Mouse (Mus musculus) kidney, postnatal 14 days (tissue): ENCODE data around the gene Tex45.

Experiments used
- DNase-seq: peaks from one replicate; pipeline ENCODE4 v3.0.0; 2022; ENCODE audit warnings: mixed read lengths

Gene Tex45

DNA sequence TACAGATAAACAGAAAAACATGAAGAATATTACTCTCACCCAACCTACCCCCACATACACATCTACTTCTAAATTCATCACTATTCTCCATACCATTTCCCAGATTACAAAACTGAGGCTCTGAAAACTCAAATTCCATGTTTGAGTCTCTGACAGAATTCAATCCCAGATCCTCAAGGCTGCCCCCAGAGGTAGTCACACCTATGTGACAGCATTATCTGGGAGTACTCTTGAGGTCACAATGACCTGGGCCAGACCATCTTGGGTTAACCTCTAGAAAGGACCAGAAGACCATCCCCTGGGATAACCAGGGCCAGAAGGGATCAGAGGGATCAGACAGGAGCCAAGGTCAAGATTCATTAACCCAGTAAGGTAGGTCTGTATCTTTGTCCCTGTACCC, at the start of gene Tex45:
Tex45 (plus strand) TSS at position 301 of the 400 bp plus-strand sequence.
- DNase-seq, result no peak

DNA sequence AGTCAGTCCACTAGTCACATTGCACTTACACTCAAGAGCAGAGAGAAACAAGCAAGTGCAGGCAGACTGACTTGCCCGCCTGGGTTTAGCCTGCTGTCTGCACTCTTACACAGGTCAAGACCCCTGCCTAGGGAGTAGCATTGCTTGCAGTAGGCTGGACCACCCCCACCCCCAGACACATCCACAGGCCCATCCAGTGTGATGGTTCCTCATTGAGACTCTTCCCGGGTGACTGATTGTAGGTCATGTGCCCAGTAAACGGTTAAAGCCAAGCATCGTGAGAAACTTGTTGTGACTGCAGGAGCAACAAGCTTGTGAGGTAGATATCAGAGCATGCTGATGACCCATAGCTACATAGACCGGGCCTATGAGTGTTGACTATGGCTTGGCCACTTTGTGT, 49.2 kb upstream of the Tex45 start:
- DNase-seq, result no peak

DNA sequence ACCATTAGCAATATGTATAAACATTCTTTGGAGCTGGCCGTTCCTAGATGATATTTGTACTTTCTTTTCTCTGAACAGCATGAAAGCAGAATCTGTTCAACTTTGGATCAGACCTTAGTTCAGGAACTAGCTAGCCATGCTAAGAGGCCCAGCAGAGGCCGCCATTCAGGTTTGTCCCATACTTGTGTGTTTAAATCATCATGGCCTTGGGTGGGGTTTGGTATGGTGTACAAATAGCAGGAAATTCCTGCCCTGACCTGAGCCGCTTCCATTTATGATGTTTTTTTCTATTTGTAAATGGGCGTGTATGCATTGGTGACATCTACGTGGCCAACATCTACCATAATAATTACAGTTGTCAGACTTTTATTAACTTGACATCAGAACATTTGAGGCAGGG, 45.4 kb upstream of the Tex45 start:
- no peak for DNase-seq

DNA sequence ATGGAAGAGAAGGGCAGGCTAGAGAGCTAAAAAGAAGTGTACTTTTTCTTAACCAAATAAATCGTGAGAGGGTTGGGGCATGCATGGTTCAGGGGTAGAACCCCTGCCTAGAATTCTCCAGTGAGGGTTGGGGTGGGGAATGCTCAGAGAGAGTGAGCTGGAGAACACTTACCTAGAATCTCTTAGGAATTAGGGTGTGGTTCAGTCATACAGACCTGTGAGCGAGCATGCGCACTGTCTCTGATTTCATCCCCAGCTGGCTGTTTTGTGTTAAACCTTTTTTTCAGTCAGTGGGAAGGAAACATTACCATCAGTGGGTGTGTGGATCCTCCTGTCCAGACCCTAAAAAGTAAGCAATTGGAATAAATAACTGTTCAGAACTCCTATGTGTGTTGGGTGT, 44.5 kb upstream of the Tex45 start:
- DNase-seq, result no peak

DNA sequence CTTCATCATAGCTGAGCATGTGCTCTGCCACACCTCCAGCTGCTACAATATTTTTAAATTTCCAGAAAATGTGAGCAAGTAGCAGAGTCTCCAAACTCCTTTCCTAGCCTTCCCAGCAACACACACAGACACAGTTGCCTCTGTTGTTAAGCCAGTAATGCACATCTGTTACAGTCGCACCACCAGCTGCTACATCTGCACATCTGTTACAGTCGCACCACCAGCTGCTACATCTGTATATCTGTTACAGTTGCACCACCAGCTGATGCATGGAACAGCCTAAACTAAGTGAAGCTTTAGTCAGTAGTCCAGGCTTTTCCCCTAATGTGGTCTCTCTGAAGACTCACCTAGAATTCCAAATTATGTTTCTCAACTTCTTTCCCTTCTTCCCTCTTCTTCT, 42.2 kb upstream of the Tex45 start:
- no peak for DNase-seq

DNA sequence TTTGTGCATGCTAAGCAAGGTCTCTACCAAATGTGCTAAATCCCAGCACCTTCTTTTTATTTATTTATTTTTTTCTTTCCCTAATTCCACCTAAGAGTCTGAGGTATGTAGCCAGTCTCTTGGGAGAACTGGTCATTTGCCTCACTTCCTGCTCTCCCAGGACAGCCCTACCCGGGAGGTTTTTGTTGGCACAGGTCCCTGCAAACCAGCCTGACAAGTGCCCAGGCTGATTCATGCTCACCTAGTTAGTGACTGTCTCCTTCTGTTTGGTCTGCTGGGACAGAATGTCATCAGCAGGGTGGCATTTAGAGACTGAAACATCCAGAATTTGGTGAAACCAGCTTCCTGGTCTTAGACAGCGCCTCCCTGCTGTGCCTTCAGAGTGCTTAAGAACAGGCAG, 40.7 kb upstream of the Tex45 start:
- DNase-seq, result peak; percentile 73

DNA sequence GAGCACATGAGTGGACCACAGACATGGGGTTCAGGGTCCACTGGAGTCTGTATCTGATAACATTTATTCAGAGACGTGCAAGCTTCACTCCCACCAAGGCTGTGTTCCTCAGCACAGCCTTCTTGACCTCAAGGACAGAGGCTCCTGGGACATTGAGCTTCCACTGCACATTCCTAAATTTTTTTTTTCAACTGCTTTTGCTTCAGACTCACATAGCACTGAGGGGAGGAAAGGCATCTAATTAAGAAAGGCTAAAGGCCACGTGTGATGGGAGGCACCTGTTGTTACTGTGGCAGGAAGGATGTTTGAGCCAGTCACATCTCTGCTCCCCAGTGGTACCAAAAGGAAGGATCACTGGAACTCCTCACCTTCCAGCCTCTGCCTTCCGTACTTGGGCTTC, 39.5 kb upstream of the Tex45 start:
- no peak for DNase-seq

DNA sequence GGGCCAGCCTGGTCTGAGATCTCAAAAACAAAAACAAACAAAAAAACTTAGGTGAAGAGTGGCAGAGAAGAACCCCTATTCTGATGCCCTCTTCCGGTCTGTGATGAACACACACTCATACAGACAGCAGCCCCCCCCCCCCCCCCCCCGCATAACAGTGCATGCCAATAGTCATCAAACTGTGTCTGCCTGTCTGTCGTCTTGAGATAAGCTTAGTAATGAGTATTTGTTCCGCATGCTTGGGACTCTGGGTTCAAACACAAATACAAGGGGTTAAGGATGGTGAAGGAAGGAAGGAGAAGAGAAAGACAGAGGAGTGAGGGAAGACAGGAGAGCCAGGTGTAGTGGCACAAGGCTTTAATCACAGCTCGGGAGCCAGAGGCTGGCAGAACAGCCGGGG, 34.2 kb upstream of the Tex45 start:
- no peak for DNase-seq

DNA sequence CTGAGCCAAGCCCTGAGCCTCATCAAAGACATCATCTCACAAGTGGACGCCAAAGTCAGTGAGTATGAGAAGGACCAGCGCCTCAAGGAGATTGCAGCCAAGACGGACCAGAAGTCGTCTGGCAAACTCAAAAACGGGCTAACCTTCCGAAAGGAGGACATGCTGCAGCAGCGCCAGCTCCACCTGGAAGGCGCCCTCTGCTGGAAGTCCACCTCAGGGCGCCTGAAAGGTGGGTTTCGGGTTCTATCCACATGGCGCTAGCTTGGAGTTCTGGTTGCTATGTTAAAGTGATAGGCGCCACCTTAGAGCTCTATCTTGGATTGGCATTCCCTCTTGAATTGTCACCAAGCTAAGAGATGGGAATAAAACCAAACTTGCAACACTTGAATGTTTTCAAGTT, 31.2 kb upstream of the Tex45 start:
- no peak for DNase-seq

DNA sequence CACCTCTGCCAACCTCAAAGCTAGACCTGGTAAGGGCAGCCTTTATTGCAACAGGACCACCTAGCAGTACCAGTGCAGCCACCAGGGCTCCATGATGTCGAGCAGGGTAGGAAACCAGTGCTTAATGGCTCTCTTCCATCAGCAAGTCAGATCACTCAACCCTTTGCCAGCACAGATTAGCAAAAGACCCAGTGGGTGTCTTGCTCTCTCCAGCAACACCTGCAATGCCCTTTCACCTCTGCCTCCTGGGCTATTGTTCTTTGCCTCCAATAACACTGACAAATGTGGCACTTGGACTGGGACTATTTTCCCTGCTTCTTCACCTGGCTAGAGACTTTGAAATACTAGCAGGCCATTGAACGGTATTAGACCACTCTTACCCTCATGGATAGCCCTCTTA, 21.4 kb upstream of the Tex45 start:
- no peak for DNase-seq

DNA sequence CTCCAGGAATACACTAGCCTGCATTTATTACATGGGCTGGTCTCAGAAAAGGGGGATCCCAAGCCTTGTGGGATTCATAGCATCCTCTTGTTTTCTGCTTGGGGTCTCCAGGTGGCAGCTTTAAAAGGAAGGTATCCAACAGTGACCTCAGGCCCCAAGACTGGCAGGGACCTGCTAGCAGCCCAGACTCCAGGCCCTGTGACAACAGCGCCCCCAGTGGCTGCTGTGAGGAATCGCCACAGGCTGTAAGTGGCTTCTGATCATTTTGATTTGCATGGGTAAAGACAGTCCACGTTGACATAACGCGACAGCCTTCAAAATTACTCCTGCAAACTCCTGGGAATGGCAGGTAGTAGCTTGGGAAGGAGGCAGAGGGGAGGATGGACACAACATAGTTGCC, 20.0 kb upstream of the Tex45 start:
- peak; percentile 44 for DNase-seq

DNA sequence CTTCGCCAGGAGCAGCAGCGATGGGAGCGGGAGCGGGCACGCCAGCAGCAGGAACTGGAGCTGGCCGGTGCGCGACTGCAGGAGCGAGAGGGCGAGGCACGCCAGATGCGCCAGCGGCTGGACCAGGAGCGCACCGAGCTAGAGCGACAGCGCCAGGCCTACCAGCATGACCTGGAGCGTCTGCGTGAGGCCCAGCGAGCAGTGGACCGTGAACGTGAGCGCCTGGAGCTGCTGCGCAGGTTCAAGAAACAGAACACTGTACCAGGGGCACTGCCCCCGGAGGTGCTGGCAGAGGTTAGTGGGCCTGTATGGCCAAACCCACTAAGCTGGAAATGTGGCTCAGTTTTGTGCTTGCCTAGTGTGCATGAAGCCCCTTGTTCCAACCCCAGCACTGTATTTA, 18.7 kb upstream of the Tex45 start:
- no peak for DNase-seq

DNA sequence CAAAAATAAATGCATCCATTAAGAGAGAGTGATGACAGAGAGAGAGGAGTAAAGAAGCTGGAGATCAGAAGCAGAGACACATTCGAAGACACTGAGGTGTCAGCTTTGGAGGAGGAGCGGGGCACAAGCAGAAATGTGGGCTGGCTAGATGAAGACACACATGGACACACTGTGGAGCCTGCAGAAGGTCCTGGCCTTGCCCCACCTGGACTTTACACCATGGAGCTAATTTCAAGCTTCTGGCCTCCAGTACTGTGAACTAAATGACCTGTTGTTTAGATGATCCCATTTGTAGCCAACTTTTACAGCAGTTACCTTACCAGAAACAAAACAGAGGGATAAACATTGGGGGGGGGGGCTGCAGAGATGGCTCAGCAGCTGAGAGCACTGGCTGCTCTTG, 7.4 kb upstream of the Tex45 start:
- no peak for DNase-seq

DNA sequence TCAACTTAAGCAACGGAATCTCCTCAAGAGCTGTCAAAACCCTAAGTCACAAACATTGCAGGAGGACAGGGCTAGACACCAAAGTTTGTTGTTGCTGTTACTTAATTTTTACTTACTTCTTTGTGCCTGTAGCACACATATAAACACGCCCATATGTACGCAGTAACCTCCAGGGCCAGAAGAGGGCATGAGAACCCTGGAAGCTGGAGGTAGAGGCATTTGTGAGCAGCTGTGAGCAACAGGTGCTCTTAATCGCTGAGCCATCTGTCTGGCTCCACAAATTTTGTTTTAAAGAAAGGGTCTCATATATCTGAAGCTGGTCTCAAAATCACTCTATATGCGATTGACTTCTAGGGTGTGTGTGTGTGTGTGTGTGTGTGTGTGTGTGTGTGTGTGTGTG, 6.4 kb upstream of the Tex45 start:
- DNase-seq, result peak; percentile 53

DNA sequence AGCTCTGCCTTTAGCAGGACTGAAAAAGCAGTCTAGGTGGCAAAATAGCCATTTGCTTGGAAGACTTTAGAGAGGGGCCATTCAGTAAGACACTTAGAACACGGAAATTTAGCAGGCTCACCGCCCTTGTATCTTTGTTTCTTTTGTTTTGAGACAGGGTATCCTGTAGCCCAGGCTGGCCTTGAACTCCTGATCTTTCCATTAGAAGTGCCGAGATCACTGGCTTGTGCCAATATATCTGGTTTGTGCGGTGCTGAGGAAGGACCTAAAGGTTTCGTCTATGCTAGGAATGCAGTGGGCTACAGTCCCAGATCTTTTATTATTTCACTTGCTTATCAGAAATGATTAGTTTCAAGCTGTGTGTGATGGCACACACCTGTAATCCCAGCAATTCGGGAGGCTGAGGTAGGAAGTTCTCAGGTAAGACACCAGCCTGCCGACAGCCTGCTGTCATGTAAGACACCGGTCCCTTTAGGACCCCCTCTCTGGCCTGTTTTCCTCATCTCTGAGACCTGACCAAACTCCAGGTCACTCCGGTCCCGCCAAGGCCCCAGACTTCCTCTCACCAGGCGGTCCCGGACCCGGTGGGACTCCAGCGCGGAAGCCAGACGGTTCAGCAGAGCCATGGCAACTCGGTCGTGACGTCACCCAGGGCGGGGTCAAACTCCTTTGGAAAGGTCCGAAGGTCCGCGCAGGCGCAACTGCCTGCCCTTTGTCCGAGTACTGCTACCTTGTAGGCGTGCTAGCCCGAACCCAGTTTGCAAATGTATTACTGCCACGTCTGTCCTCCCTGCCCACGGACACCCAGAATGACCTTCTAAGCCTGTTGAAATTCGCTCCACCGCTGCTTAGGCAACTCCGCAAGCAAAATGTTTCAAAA, 3.4 kb upstream of the Tex45 start, which contains the start of gene Pex11g:
Pex11g (minus strand) TSS at position 675 of the 880 bp plus-strand sequence.
- peak; percentile 99 for DNase-seq

DNA sequence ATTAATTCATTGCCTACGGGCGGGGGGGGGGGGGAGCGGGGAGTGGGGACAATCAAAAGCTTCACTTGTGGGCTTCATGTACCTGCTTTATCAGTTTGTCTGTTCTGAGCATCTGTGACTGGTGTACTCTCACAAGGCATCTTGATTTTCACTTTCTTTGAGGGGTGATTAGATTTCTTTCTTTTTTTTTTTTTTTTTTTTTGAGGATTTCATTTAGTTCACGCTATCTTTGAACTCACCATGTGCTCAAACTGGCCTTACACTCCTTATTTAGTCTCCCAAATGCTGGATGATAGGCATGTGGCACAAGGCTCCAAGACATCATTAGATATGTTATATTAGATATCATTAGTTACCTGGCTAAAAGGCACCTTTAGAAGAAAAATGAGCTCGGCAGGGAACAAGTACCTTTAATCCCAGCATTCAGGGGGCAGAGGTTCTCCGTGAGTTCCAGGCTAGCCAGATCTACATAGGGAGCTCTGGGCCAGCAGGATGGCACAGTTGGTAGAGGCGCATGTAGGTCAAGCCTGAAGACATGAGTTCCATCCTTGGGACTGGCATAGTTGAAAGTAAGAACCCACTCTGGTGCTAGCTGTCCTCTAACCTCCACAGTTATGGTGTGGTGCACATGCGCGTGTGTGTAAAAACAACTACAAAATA, 2.6 kb upstream of the Tex45 start:
- DNase-seq, result no peak

DNA sequence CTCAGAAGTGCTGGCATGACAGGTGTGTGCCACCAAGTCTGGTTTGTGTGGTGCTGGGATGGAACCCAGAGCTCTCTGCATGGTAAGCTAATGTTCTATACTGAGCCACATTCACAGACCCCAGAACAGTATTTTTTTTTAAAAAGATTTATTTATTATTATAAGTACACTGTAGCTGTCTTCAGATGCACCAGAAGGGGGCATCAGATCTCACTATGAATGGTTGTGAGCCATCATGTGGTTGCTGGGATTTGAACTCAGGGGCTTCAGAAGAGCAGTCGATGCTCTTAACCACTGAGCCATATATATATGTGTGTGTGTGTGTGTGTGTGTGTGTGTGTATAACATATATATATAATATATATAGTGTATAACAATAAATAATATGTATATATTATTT, 1.8 kb upstream of the Tex45 start:
- no peak for DNase-seq

DNA sequence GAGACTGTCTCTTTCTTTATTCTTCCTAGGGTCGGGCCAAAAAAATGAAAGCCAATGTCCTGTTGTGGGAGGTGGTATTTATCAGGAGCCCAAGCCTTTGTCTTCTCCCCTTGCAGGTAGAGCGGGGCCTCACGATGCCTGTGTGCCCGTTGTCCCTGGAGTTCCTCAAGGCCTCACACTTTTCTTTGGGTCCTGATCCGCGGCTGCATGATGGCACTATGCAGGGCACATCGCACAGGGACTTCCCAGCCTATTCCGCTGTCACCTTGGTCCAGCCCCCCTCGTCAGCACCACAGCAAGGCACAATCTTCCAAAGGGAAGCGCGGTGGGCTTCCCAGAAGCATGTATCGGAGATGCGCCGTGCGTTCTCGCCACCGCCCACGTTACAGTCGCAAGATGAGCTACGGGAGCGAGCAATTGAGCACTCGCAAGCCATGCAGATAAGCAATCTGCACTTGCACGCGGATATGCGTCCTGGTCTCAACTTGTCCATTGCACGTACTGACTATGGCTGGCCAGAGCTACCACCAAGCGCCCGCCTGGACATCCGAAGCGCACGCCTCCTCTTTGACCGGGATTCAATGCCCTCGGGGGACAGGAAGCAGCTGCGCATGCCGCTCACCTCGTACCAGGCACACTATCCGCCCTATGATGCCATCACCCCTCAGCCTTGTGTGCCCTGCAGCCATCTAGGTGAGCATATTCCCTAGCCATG, 5.2 kb downstream of the Tex45 start:
- DNase-seq, result no peak

DNA sequence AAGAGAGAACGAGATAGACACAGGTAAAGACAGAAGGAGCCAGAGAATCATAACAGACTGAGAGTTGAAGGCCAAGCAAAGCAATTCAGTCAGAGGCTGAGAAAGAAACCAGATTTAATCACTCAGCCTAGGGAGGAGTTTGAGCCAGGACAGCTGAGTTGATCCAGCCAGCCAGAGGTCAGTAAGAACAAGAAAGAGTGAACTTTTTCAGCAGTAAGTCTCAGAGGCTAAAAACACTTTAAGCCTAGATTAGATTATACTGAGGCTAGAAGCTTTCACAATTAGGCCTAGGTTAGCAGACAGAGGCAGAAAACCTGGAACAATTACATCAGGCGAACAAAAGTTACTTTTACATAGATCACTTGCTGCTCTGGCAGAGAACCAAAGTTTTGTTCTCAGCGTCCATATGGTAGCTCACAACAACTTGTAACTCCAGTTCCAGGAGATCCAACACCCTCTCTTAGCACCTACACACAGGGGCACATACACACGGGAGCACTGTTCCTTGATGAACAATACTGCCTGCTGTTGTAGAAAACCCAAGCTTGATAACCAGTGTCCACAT, 9.6 kb downstream of the Tex45 start:
- DNase-seq, result no peak

DNA sequence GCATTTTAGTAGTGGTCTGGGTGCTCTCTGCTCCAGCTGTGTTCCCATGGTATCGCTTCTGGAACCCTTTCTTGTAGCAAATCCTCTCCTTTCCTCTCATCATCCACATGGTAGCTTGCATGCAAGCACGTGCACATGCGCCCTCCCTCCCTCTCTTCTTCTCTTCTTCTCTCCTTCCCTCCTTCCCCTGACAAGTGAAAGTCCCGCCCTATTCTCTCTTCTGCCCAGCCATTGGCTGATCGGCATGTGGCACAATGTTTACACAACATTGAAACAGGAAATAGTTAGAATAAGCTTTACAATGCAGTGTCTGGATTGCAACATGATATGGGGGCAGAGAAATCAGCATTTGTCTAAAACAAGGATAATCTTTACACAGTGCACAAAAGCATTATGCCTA, 10.9 kb downstream of the Tex45 start:
- DNase-seq, result no peak

DNA sequence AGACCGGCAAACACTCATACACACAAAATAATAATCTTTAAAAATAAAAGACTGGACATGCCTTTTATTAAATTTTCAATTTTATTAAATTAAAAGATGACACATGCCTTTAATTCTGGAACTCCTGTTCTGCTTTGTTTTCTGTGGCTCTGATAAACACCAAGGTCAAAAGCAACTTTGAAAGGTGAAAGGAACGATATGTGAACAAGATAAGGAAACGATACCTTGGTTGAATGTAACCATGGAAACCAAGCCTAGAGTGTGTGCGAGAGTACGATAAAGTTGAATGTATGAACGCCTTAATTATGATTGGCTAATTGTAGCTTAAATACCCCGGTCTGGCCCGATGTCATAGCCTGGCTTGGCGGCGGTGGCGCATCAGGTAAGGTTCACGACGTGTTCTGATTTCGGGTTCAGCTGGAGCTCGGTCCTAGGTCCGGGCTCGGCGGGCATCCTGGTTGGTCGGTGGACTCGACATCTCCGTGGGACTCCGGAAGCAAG, 11.6 kb downstream of the Tex45 start:
- DNase-seq, result no peak

DNA sequence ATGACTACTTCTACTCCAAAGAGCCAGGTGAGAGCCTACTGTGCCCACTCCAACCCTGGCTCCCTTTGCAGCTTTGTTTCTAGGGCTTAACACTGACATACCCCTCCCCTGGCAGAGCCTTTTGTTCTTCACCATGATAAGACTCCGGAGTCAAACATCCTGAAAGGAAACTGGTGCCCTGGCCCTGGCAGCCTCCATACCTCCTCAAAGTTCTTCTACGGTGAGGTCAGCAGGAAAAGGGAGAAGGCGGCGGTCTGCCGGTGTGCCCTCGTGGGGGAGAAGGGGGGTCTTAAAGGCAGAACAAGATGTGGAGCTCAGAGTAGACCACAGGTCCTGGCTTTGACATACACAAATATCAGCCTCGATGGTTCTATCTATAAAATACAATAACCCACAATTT, 12.9 kb downstream of the Tex45 start:
- no peak for DNase-seq

DNA sequence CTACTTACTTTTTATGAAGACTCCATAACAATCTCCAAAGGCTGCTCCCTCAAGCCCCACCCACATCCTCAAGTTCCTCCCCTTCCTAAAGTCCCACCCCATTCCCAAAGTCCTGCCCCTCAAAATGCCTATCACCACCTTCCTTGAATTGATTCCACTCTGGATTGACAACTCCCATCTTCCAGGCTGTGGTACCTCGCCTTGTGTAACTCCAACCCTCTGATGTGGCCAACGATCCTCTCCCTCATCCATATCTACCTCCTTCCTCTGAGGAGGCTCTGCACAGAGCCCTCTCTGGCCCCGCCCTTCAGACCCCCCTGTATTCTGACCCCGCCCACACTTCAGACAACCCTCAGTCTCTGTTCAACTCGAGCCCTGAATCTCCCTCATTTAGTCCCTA, 14.5 kb downstream of the Tex45 start:
- no peak for DNase-seq
